Mouse (Mus musculus) CD8-positive naive resting alpha-beta T cell, adult 57 days (primary cell): ENCODE results near the gene Pde12. TPM values are rescaled to one million over a fixed set of nuclear protein-coding genes. Genes with fewer than 3 reads are reported as not detected.

ENCODE experiments used
- total RNA-seq: library from RNA; stranded (reverse); gene quantifications from one replicate; pipeline ENCODE4 v1.2.4, GENCODE M21; 2023

The Pde12 gene
- 12.3 TPM for total RNA-seq

GRCm38 (mm10) chr14:26669292-26670073 is at the start of gene Pde12:
Pde12 (minus strand) TSS chr14:26669883.

GRCm38 (mm10) chr14:26692974-26693373 is 23.3 kb upstream of the Pde12 start, which contains the start of gene Dnah12:
Dnah12 (plus strand) TSS chr14:26693274.

GRCm38 (mm10) chr14:26637851-26638707 is 31.6 kb downstream of the Pde12 start, which contains the start of gene Arf4:
Arf4 (plus strand) TSS chr14:26638074.

Other genes with a start within 250 kb of the Pde12 start
- 64.8 TPM for gene Slmap, start 135.0 kb downstream of the Pde12 start, total RNA-seq
- gene Dennd6a, start 96.0 kb downstream of the Pde12 start, total RNA-seq: 31.2 TPM
- 170 TPM for gene Arf4, start 31.8 kb downstream of the Pde12 start, total RNA-seq
- 0.31 TPM for gene Dnah12, start 23.4 kb upstream of the Pde12 start, total RNA-seq
- gene Asb14, start 224.7 kb upstream of the Pde12 start, total RNA-seq: not detected